Comparison of ENCODE assay signal across 9 mouse cellular contexts in genomic region chr7:25268588-25268987, GRCm38 (mm10). TPM values are rescaled to one million over a fixed set of nuclear protein-coding genes. Genes with fewer than 3 reads are reported as not detected.
DNase-seq lines count a peak whose midpoint lies in the region; ATAC-seq and TF ChIP-seq lines count a peak whose summit lies in the region.
"Had no signal": no experiment of that assay in that cellular context is flagged by ENCODE, and none has a peak within 500 bp of the region (broad histone marks: within the 10 kb centered on the region; RNA-seq: fewer than 3 reads in every experiment).

No protein-coding gene starts in this region.

- H3K9ac ChIP-seq in heart, postnatal 0 days (replicated peaks; ENCODE audit: low read depth, low read length), result peak overlapping the region; percentile 86
- peak overlapping the region; percentile 84 for H3K9ac ChIP-seq in MEL (ENCODE audit: control insufficient read depth, low read depth, low read length, poor library complexity, severe bottlenecking)

- H3K4me2 ChIP-seq in heart, postnatal 0 days (ENCODE audit: low read depth, low read length), result peak overlapping the region; percentile 86

- no peak for DNase-seq in heart, postnatal 0 days (ENCODE audit: low spot score)
- DNase-seq in heart, adult 18-20 months, result no peak
- DNase-seq in MEL (ENCODE audit: low read depth, low spot score), result no peak
- DNase-seq in hindbrain, embryonic 10.5 days (ENCODE audit: low spot score), result no peak
- no peak for DNase-seq in midbrain, embryonic 10.5 days (ENCODE audit: low spot score)
- DNase-seq in adrenal gland, adult (ENCODE audit: inconsistent age in 2 of 2, low spot score in 1 of 2), result no peak
- no peak for DNase-seq in ovary, postnatal 36 days (ENCODE audit: low spot score)
- no peak for DNase-seq in gastrocnemius, adult 8-10 months (ENCODE audit: low spot score in 2 of 2)

- no peak for TF ChIP-seq RAD21 in MEL (IDR thresholded peaks at IDR 0.05; ENCODE audit: low read depth, low read length)

- TF ChIP-seq EP300 in heart, postnatal 0 days (IDR thresholded peaks at IDR 0.05; ENCODE audit: low read depth), result no peak
- TF ChIP-seq EP300 in MEL (IDR thresholded peaks at IDR 0.05; ENCODE audit: low read depth in 1 of 2, low read length in 2 of 2), result peak in 1 of 2 experiments; percentile 9; a peak in 1 of 4 replicates

- no peak for ATAC-seq in heart, postnatal 0 days (ENCODE audit: insufficient read depth, low read depth)

- WGBS in heart, postnatal 0 days, result 1% methylated on average over 7 of the region's 7 CpGs
- 7% methylated on average over 7 of the region's 7 CpGs for WGBS in hindbrain, embryonic 10.5 days
- 5% methylated on average over 7 of the region's 7 CpGs for WGBS in midbrain, embryonic 10.5 days

- no peak for TF ChIP-seq CTCF in heart, postnatal 0 days (IDR thresholded peaks at IDR 0.05; ENCODE audit: low read depth)
- TF ChIP-seq CTCF in MEL (IDR thresholded peaks at IDR 0.05 in 2 of 3, conservative IDR thresholded peaks at IDR 0.05 in 1 of 3; ENCODE audit: control insufficient read depth in 1 of 3, insufficient read depth in 1 of 3, low read depth in 2 of 3, low read length in 3 of 3, poor library complexity in 1 of 3, severe bottlenecking in 1 of 3), result no peak

- no peaks in the 10 kb centered on the region for H3K27me3 ChIP-seq in heart, postnatal 0 days (ENCODE audit: control insufficient read depth, insufficient read depth, low read length)
- H3K27me3 ChIP-seq in MEL (ENCODE audit: control insufficient read depth in 1 of 2, insufficient read depth in 2 of 2, low read length in 2 of 2), result no peaks in the 10 kb centered on the region
- H3K27me3 ChIP-seq in hindbrain, embryonic 10.5 days (ENCODE audit: insufficient read depth, poor library complexity, severe bottlenecking), result 0 out of 2 replicates have a peak, but pooled peaks cover 7% of the 10 kb centered on the region
- peaks cover 6% of the 10 kb centered on the region; the same call in 1 of the 2 replicates for H3K27me3 ChIP-seq in midbrain, embryonic 10.5 days (ENCODE audit: low read depth, poor library complexity, severe bottlenecking)
- H3K27me3 ChIP-seq: Patski had no signal

- H3K27ac ChIP-seq in heart, postnatal 0 days (ENCODE audit: low read depth), result peak overlapping the region; percentile 81
- peak overlapping the region; percentile 85 for H3K27ac ChIP-seq in MEL (ENCODE audit: control insufficient read depth, low read depth, low read length)
- peak overlapping the region; percentile 95 for H3K27ac ChIP-seq in hindbrain, embryonic 10.5 days
- peak overlapping the region; percentile 97 for H3K27ac ChIP-seq in midbrain, embryonic 10.5 days (replicated peaks)

- no peaks in the 10 kb centered on the region for H3K9me3 ChIP-seq in heart, postnatal 0 days (replicated peaks; ENCODE audit: control insufficient read depth, low read length)
- H3K9me3 ChIP-seq in MEL (replicated peaks; ENCODE audit: insufficient read depth, low read length), result no peaks in the 10 kb centered on the region
- H3K9me3 ChIP-seq in hindbrain, embryonic 10.5 days, result no peaks in the 10 kb centered on the region
- no peaks in the 10 kb centered on the region for H3K9me3 ChIP-seq in midbrain, embryonic 10.5 days (replicated peaks)

- H3K4me1 ChIP-seq in heart, postnatal 0 days (ENCODE audit: control insufficient read depth, insufficient read depth), result peaks cover 26% of the 10 kb centered on the region
- H3K4me1 ChIP-seq in MEL (ENCODE audit: control insufficient read depth in 1 of 2, insufficient read depth in 2 of 2, low read length in 2 of 2), result peaks cover 12 to 40% of the 10 kb centered on the region in 2 experiments; a peak in 3 of 4 replicates
- H3K4me1 ChIP-seq in hindbrain, embryonic 10.5 days (replicated peaks), result peaks cover 56% of the 10 kb centered on the region
- peaks cover 44% of the 10 kb centered on the region for H3K4me1 ChIP-seq in midbrain, embryonic 10.5 days

- 0 out of 4 replicates have a peak, but pooled peaks of 1 of the 2 experiments have one; percentile 19 for TF ChIP-seq POLR2A in MEL (IDR thresholded peaks at IDR 0.05; ENCODE audit: control insufficient read depth in 1 of 2, insufficient read depth in 1 of 2, low read depth in 1 of 2, low read length in 2 of 2, poor library complexity in 1 of 2)

- peak overlapping the region; percentile 80 for H3K4me3 ChIP-seq in heart, postnatal 0 days (ENCODE audit: low read depth, low read length)
- peak overlapping the region; percentile 66 to 85 for H3K4me3 ChIP-seq in MEL (ENCODE audit: control insufficient read depth in 1 of 2, insufficient read depth in 1 of 2, low read depth in 2 of 2, low read length in 2 of 2)
- peak overlapping the region; percentile 91 for H3K4me3 ChIP-seq in hindbrain, embryonic 10.5 days
- peak overlapping the region; percentile 90 for H3K4me3 ChIP-seq in midbrain, embryonic 10.5 days

- H3K79me2 ChIP-seq in MEL (ENCODE audit: control insufficient read depth, insufficient read depth, low read length, poor library complexity), result peaks cover 28% of the 10 kb centered on the region

- peaks cover 24% of the 10 kb centered on the region for H3K36me3 ChIP-seq in heart, postnatal 0 days (replicated peaks; ENCODE audit: control insufficient read depth, insufficient read depth, low read length)
- H3K36me3 ChIP-seq in MEL (ENCODE audit: control insufficient read depth in 1 of 2, insufficient read depth in 2 of 2, low read length in 2 of 2), result peaks cover 0 to 30% of the 10 kb centered on the region in 2 experiments; a peak in 2 of 4 replicates
- H3K36me3 ChIP-seq in hindbrain, embryonic 10.5 days, result peaks cover 29% of the 10 kb centered on the region
- peaks cover 27% of the 10 kb centered on the region for H3K36me3 ChIP-seq in midbrain, embryonic 10.5 days

TF ChIP-seq in MEL, 35 proteins besides CTCF, POLR2A, EP300 and RAD21 (continues in another document):
- TF ChIP-seq TBP (IDR thresholded peaks at IDR 0.05; ENCODE audit: low read depth, low read length) (no peak), GATA1 (IDR thresholded peaks at IDR 0.05; ENCODE audit: low read depth, low read length) (peak; percentile 16; the same call in 1 of the 2 replicates)

RNA-seq across cellular contexts. Expression of gene Cic, which starts 1.1 kb away (rescaled TPM):
- total RNA-seq in heart, postnatal 0 days (2014; rRNA removed; ENCODE audit: low replicate concordance), result 57.2 and 63.0 TPM in 2 replicates
- 15.7 and 16.9 TPM in 2 replicates for polyA plus RNA-seq in heart, postnatal 0 days (2015; fragmentation: Nextera tagmentation; extraction: Ambion mirVana)
- 10 to 100 TPM; 45.1 to 63.1 TPM for total RNA-seq in heart, adult 18-20 months (2021)
- 56.6 and 57.2 TPM in 2 replicates for total RNA-seq in MEL (2012; rRNA removed)
- 100 to 1,000 TPM; 157 TPM for polyA plus RNA-seq in MEL (2012; ENCODE audit: insufficient read depth in 1 of 2, insufficient read length in 2 of 2, low read depth in 1 of 2, low replicate concordance in 2 of 2, missing spikeins in 1 of 2)
- polyA plus RNA-seq in hindbrain, embryonic 10.5 days (2016; fragmentation: Nextera tagmentation; extraction: Ambion mirVana), result 23.2 and 23.5 TPM in 2 replicates
- polyA plus RNA-seq in midbrain, embryonic 10.5 days (2016; fragmentation: Nextera tagmentation; extraction: Ambion mirVana), result 18.5 and 21.7 TPM in 2 replicates
- 10 to 100 TPM; 26.4 to 38.7 (median 30.1) TPM for total RNA-seq in gastrocnemius, adult 8-10 months (2022)

RNA-seq across cellular contexts. Expression of gene Erf, which starts 18.0 kb away (rescaled TPM):
- 41.4 and 66.8 TPM in 2 replicates for total RNA-seq in heart, postnatal 0 days (2014; rRNA removed; ENCODE audit: low replicate concordance)
- 6.5 and 7.0 TPM in 2 replicates for polyA plus RNA-seq in heart, postnatal 0 days (2015; fragmentation: Nextera tagmentation; extraction: Ambion mirVana)
- total RNA-seq in heart, adult 18-20 months (2021), result 10 to 100 TPM; 15.8 to 16.9 TPM
- total RNA-seq in MEL (2012; rRNA removed), result 18.4 and 24.6 TPM in 2 replicates
- 10 to 100 TPM in 1 of 2 experiments, not detected in 1; 33.2 TPM for polyA plus RNA-seq in MEL (2012; ENCODE audit: insufficient read depth in 1 of 2, insufficient read length in 2 of 2, low read depth in 1 of 2, low replicate concordance in 2 of 2, missing spikeins in 1 of 2)
- 8.0 and 8.6 TPM in 2 replicates for polyA plus RNA-seq in hindbrain, embryonic 10.5 days (2016; fragmentation: Nextera tagmentation; extraction: Ambion mirVana)
- 6.9 and 7.3 TPM in 2 replicates for polyA plus RNA-seq in midbrain, embryonic 10.5 days (2016; fragmentation: Nextera tagmentation; extraction: Ambion mirVana)
- 1 to 10 TPM; 4.2 to 5.8 (median 5.7) TPM for total RNA-seq in gastrocnemius, adult 8-10 months (2022)

RNA-seq across cellular contexts. Expression of gene Pafah1b3, which starts 29.2 kb away (rescaled TPM):
- total RNA-seq in heart, postnatal 0 days (2014; rRNA removed; ENCODE audit: low replicate concordance), result 83.9 and 161 TPM in 2 replicates
- 57.3 and 61.5 TPM in 2 replicates for polyA plus RNA-seq in heart, postnatal 0 days (2015; fragmentation: Nextera tagmentation; extraction: Ambion mirVana)
- total RNA-seq in heart, adult 18-20 months (2021), result 1 to 10 TPM; 4.0 to 5.6 TPM
- total RNA-seq in MEL (2012; rRNA removed), result 85.1 and 85.6 TPM in 2 replicates
- 100 to 1,000 TPM; 110 to 180 TPM for polyA plus RNA-seq in MEL (2012; ENCODE audit: insufficient read depth in 1 of 2, insufficient read length in 2 of 2, low read depth in 1 of 2, low replicate concordance in 2 of 2, missing spikeins in 1 of 2)
- polyA plus RNA-seq in hindbrain, embryonic 10.5 days (2016; fragmentation: Nextera tagmentation; extraction: Ambion mirVana), result 271 and 384 TPM in 2 replicates
- polyA plus RNA-seq in midbrain, embryonic 10.5 days (2016; fragmentation: Nextera tagmentation; extraction: Ambion mirVana), result 293 and 325 TPM in 2 replicates
- 1 to 10 TPM in 3 of 4 experiments, under 1 TPM in 1; 0.56 to 1.5 (median 1.1) TPM for total RNA-seq in gastrocnemius, adult 8-10 months (2022)

RNA-seq across cellular contexts. Expression of gene Gsk3a, which starts 30.9 kb away (rescaled TPM):
- 62.1 and 64.7 TPM in 2 replicates for total RNA-seq in heart, postnatal 0 days (2014; rRNA removed; ENCODE audit: low replicate concordance)
- polyA plus RNA-seq in heart, postnatal 0 days (2015; fragmentation: Nextera tagmentation; extraction: Ambion mirVana), result 5.3 and 5.9 TPM in 2 replicates
- 10 to 100 TPM; 61.4 to 68.5 TPM for total RNA-seq in heart, adult 18-20 months (2021)
- 59.8 and 61.5 TPM in 2 replicates for total RNA-seq in MEL (2012; rRNA removed)
- polyA plus RNA-seq in MEL (2012; ENCODE audit: insufficient read depth in 1 of 2, insufficient read length in 2 of 2, low read depth in 1 of 2, low replicate concordance in 2 of 2, missing spikeins in 1 of 2), result 100 to 1,000 TPM in 1 of 2 experiments, 10 to 100 TPM in 1; 86.6 to 149 TPM
- polyA plus RNA-seq in hindbrain, embryonic 10.5 days (2016; fragmentation: Nextera tagmentation; extraction: Ambion mirVana), result 11.6 and 12.5 TPM in 2 replicates
- polyA plus RNA-seq in midbrain, embryonic 10.5 days (2016; fragmentation: Nextera tagmentation; extraction: Ambion mirVana), result 9.3 and 10.5 TPM in 2 replicates
- total RNA-seq in gastrocnemius, adult 8-10 months (2022), result 10 to 100 TPM; 87.5 to 93.5 (median 90.1) TPM

RNA-seq across cellular contexts. Expression of gene Prr19, which starts 32.6 kb away (rescaled TPM):
- total RNA-seq in heart, postnatal 0 days (2014; rRNA removed; ENCODE audit: low replicate concordance), result not detected in 2 replicates
- polyA plus RNA-seq in heart, postnatal 0 days (2015; fragmentation: Nextera tagmentation; extraction: Ambion mirVana), result not detected in 2 replicates
- total RNA-seq in heart, adult 18-20 months (2021), result not detected
- total RNA-seq in MEL (2012; rRNA removed), result not detected in 2 replicates
- polyA plus RNA-seq in MEL (2012; ENCODE audit: insufficient read depth in 1 of 2, insufficient read length in 2 of 2, low read depth in 1 of 2, low replicate concordance in 2 of 2, missing spikeins in 1 of 2), result under 1 TPM in 1 of 2 experiments, not detected in 1; 0.11 TPM
- 1.2 and 2.1 TPM in 2 replicates for polyA plus RNA-seq in hindbrain, embryonic 10.5 days (2016; fragmentation: Nextera tagmentation; extraction: Ambion mirVana)
- polyA plus RNA-seq in midbrain, embryonic 10.5 days (2016; fragmentation: Nextera tagmentation; extraction: Ambion mirVana), result 1.1 and 1.4 TPM in 2 replicates
- total RNA-seq in gastrocnemius, adult 8-10 months (2022), result not detected

Comparison
In these comparisons a context has a peak if more than half of its experiments do, and no peak if none do; other contexts are left out.
1. RNA of gene Pafah1b3, which starts 29.2 kb away (total RNA-seq): 83.9 to 161 TPM in heart, postnatal 0 days and 85.1 to 85.6 TPM in MEL; 4.0 to 5.6 TPM in heart, adult 18-20 months and 0.56 to 1.5 TPM in gastrocnemius, adult 8-10 months; every median in the first group is over 10 times any median in the second.
2. Peak in every context shown above with its lines, with median percentiles within 50 percentile points of each other: H3K27ac ChIP-seq and H3K4me3 ChIP-seq.